Mouse (Mus musculus): ENCODE data around the gene Dda1.

- TF ChIP-seq POLR2A (IDR thresholded peaks at IDR 0.05; ENCODE audit: borderline replicate concordance, extremely low read depth, insufficient read depth, insufficient read length, poor library complexity, severe bottlenecking) (no peak), CTCF (IDR thresholded peaks at IDR 0.05; ENCODE audit: borderline replicate concordance, extremely low read depth, insufficient read depth, insufficient read length) (no peak)
Measured at GRCm38 (mm10) chr8:71478943-71479342, 9.9 kb downstream of the Dda1 start.

Measured in brain, embryonic 14.5 days (tissue).